Mouse (Mus musculus) olfactory bulb, adult 2 months (tissue): ENCODE data around the gene Gm4491.

Experiments
- CTCF ChIP-seq: fragments of 200-500 bp; IDR thresholded peaks from 2 replicates; pipeline ENCODE4 v1.5.1; 2012; ENCODE audit warnings: low read depth, mild to moderate bottlenecking, low read length, moderate library complexity; ENCODE audit not compliant: insufficient read depth
- POLR2A ChIP-seq: fragments of 200-500 bp; IDR thresholded peaks from 2 replicates; pipeline ENCODE4 v1.6.1; 2012; ENCODE audit warnings: mild to moderate bottlenecking, low read depth, low read length, moderate library complexity; ENCODE audit not compliant: insufficient read depth

GRCm38 (mm10) chr14:57109194-57109593 is 6.5 kb downstream of the Gm4491 start:
- TF ChIP-seq CTCF (no peak), POLR2A (no peak)
